Mouse (Mus musculus): Measurements from ENCODE around the gene Cd37.

- TF ChIP-seq CTCF (IDR thresholded peaks at IDR 0.05; ENCODE audit: insufficient read depth, low read length): no peak
- no peak for TF ChIP-seq POLR2A (IDR thresholded peaks at IDR 0.05; ENCODE audit: borderline replicate concordance, extremely low read depth, low read depth, low read length)
Measured at GRCm38 (mm10) chr7:45234333-45234841, 4.5 kb downstream of the Cd37 start.
